Mouse (Mus musculus) left cerebral cortex, postnatal 10 days (tissue): ENCODE measurements at regions not wholly inside any gene's neighbourhood (a gene's known extent, or its start where the extent isn't known, plus 50 kb on each side); places are given as distances from the start of the nearest gene placed in this dataset.

Source experiments
- DNase-seq, 2 experiments: peaks; one replicate each; pipeline ENCODE4 v3.0.0; 2021 to 2022; ENCODE audit warnings: low spot score in 2 of 2, mixed read lengths in 1 of 2; ENCODE audit errors: extremely low spot score in 1 of 2
- intact Hi-C: fragments of 180-260 bp; cut with DNase I; formaldehyde crosslinking; loops from one replicate; pipeline ENCODE4 v1.15.1; 2025

GRCm38 (mm10) chr19:21913005-21913670 lies 135.0 kb downstream of the Cemip2 start:
- peak in 1 of 2 experiments; percentile 42 for DNase-seq
- intact Hi-C loops = no loop called here

DNA sequence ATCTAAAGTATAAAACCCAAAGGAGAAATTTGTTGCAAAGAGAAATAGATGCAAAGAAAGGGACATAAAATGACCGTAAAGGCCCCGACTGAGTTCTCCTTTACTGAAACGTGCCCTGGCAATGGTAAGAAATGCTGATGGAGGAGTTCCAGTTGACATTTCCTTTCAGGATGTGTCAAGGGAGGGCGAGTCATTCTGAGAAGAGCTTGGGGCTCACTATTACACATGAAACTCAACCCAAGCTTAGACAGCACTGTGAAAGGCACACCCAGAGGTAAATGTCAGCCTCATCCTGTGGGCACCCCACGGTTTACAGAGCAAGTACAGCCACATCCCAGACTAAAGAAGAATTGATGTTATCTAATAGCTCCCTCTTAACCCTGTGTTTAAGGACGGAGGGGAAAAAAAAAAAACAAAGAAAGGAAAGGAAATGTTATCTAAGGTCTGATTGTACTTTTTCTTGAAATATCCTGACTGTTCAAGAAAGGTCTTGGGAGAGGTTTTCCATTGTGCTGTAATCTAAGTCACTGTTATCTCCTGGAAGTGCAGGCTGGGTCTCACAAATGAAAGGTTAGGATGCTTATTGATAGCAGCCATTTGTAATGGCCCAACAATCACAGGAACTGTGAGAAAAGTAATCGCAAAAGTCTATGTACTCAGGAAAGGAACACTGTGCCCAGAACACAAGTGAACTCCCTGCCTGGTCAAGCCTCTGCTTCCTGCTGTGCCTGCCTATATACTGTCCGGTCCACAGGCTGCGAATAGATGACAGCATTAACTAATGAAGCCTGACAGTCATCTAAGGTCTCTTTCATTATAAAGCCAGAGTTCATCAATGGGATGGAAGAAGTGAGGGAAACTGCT lies 135.8 kb downstream of the Cemip2 start:
- no peak for DNase-seq
- intact Hi-C loops = no loop called here

GRCm38 (mm10) chr19:21914658-21915057 lies 136.5 kb downstream of the Cemip2 start:
- no peak for DNase-seq
- intact Hi-C loops = no loop called here

DNA sequence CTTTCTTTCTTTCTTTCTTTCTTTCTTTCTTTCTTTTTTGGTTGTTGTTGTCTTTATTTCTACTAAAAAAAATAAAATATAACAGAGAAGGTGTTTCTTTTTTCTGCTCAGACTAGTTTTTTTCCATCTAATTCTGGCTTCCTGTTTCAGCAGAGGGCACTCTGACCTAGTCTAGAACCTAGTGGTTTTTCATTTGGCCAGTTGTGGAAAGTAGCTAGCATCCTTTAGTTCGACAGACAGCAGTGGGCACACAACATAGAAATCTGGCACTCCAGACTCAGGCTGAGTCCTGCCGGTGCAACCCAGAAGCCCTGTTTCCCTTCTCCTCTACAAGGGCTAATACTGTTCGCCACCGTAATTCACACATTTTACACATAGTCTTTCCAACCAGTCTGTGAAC lies 140.0 kb downstream of the Cemip2 start:
- no peak for DNase-seq

GRCm38 (mm10) chr19:21919074-21919473 lies 140.9 kb downstream of the Cemip2 start:
- intact Hi-C loops = no loop called here
- no peak for DNase-seq

More for the DNA sequence above, 140.0 kb downstream of the Cemip2 start:
- intact Hi-C loops = no loop called here

GRCm38 (mm10) chr19:21940114-21940513 lies 162.0 kb downstream of the Cemip2 start:
- no peak for DNase-seq
- intact Hi-C loops = loop anchor here (10.0 kb wide), 1 partner anchor 165 kb away; the partner anchor contains the start of gene Cemip2

DNA sequence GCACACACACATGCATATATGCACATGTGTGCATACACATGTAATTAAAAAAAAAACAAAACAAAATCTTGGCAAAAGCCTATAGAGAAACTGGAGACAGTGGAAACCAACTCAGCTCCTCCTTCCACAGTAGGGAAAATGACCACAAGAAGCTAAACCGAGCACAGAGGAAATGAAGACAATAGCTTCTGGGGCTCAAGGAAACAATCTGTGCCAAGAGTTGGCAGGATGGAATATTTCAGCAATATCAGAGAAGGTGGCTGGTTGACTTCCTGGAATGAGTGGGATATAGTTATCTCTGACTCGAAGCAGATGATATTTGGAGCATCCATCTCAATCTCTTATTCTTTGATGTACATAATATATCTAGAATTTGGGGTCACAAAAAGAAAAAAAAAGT lies 163.6 kb downstream of the Cemip2 start:
- DNase-seq = no peak
- intact Hi-C loops = loop anchor here (10.0 kb wide), 1 partner anchor 167 kb away; the partner anchor contains the start of gene Cemip2

- no peak for DNase-seq
- intact Hi-C loops = loop anchor here (10.0 kb wide), 1 partner anchor 167 kb away; the partner anchor contains the start of gene Cemip2
Observed at GRCm38 (mm10) chr19:21942286-21942685, 164.1 kb downstream of the Cemip2 start.

- intact Hi-C loops = loop anchor here (10.0 kb wide), 1 partner anchor 169 kb away; the partner anchor contains the start of gene Cemip2
- DNase-seq = peak in 1 of 2 experiments; percentile 38
Observed at GRCm38 (mm10) chr19:21943407-21943806, 165.3 kb downstream of the Cemip2 start.

DNA sequence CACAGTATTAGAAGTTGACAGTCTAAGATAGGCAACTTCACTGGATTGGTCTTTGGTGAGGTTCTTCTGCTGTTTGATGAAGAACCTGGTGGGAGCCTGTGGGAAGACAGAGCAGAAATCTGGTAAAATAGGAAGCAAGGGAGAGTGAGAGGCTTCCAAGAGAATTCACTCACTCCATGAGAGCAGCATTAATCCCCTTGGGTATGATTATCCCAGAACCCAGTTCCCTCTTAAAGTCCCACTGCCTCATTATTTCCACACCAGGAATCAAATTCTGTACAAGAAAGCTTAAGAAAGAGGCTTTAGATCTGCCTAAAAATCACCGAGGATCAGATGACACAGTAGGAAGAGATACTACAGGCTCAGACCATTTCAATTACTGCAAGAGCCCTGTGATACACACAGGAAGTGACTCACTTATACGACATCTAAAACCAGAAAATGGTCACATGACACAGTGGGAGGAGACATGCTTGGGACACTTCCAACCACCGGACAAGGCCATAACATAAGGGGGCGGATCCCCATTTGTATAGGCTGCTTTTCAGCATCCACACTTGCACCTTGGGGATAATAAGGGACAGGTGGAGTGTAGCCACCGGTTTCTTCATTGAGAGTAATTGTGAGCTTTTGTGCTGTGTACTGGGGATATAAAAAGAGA lies 168.2 kb downstream of the Cemip2 start:
- intact Hi-C loops = loop anchor here (10.0 kb wide), 1 partner anchor 172 kb away; the partner anchor contains the start of gene Cemip2
- DNase-seq = no peak

GRCm38 (mm10) chr19:21948030-21948429 lies 169.9 kb downstream of the Cemip2 start:
- no peak for DNase-seq
- intact Hi-C loops = loop anchor here (10.0 kb wide), 1 partner anchor 173 kb away; the partner anchor contains the start of gene Cemip2

DNA sequence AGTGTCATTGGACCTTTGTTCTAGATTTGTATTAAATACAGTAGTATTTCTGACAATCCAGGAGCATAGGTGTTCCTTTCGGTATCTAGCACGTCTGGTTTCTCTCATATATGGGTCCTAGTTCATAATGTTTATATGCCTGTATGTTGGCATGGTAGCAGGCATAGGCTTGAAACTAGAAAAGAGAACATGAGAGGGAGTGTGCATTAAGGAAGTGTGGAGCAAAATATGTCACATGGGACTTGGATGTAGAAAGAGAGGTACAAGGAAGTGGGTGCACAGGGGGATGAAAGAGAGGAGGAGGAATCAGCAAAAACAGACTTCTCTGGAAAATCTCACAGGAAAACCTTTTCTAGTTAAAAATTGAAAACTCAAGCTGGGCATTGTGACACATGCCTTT lies 176.2 kb upstream of the Trpm3 start:
- no peak for DNase-seq
- intact Hi-C loops = no loop called here

- intact Hi-C loops = no loop called here
- DNase-seq = no peak
Observed at GRCm38 (mm10) chr19:21989857-21990256, 149.0 kb upstream of the Trpm3 start.

DNA sequence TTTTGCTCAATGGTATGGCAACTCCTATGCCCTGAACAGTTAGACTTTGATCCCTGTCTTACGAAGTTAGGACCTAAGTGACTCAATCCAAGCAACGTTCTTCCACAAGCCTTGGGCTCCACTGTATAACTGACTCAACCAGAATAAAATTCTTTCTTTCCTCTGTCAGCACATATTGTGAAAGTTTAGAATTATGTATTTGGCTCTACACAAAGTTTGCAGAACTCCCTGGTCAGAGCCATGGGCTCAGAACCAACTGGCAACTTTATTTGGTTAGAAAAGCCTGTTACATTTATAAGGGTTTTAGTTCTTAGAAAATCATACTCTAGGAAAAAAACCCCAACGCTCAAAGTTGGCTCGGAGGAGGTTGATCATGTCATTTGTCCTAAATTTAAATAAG lies 147.9 kb upstream of the Trpm3 start:
- peak in 1 of 2 experiments; percentile 13 for DNase-seq
- intact Hi-C loops = no loop called here

- no peak for DNase-seq
- intact Hi-C loops = no loop called here
Observed at GRCm38 (mm10) chr19:21991413-21991812, 147.4 kb upstream of the Trpm3 start.

DNA sequence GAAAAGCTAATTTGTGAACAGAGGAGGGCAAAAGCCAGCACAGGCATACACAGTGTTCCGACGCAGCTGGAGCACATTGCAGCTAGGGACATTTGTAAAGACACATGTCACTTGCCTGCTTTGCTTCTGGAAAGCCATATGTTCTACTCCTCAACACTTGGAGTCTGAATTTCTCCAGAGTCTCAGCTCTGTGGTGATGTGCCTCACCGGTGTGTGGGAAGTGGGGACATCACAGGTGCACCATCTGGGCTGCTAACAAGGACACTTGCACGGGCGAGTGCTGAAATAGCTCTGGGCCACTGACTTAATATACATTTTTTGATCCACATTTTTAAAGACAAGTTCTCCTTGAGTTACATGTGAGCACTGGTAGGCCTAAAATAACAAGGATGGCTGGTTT lies 139.2 kb upstream of the Trpm3 start:
- intact Hi-C loops = no loop called here
- DNase-seq = no peak

DNA sequence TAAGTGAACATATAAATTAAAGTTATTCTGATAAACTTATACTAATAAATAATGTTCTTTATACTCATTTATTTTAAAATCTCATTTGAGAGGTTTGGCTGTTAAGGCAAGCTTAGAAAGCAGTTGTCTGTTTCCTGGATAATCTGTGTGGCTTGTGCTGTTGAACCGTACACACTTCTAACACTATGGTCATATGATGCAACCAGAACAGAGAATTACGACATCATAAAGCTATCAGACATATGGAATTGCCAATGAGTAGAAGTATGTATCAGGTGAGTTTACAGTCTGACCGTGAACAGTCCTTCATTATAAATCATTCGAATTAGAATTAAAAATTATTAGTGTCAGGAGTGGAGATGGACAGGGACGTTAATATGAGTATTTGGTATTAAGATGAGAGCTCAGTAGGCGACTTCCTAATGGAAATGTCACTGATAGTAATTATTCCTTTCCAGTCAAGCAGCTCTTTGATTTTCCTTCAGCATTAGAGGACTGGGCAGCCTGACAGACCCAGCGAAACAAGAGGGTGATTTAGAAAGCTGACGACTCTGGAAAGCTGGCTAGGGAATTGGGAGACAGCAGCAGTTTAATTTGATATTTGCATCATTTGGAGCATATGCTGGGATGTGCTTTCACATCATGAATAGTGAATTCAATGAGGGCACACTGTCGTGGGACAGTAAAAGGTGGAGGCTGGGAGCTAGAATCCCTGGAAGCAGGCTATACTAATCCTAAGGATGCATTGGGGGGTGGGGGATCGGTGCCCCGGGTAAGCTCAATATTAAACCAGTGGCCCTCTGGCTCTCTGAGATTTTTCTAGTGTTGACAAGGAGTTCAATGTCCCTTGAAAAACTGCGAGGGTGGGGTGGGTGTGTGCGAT lies 130.6 kb upstream of the Trpm3 start:
- no peak for DNase-seq
- intact Hi-C loops = no loop called here

DNA sequence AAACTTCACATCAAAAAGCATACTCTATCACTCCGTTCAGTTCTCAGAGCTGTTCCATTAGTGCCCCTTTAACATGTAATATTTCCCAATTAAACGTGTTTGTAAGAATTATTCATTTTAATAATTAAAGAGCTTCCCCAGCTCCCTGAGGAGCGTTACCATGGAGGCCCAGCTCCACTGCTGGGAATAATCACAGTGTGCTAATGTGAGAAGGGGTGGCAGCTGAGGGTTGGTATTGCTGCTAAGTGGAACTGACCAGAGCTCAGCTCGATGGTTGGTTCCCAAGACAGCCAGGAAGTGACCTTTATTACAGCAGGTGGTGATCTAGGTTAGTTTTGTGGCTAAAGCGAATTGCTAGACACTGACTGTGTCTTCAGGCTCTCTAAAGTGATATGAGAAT lies 128.6 kb upstream of the Trpm3 start:
- intact Hi-C loops = no loop called here
- DNase-seq = no peak
